Mouse (Mus musculus) hindbrain, embryonic 11.5 days (tissue): ENCODE results near the gene Pzp. TPM values are rescaled to one million over a fixed set of nuclear protein-coding genes. Genes with fewer than 3 reads are reported as not detected.

Experiments used
- ATAC-seq: fragments of 200-750 bp; cut with Nextera tagmentation; 2 replicates; pipeline ENCODE4 v1.8.0; 2017; ENCODE audit warnings: mild to moderate bottlenecking, moderate TSS enrichment, moderate library complexity; ENCODE audit not compliant: low FRiP score
- DNase-seq: peaks from one replicate; pipeline ENCODE4 v3.0.0-alpha.2; 2015; ENCODE audit warnings: low spot score
- H3K27ac ChIP-seq: fragments of 300-500 bp; sonication (generic); 2 replicates; pipeline ENCODE4 v1.5.1; 2014; ENCODE audit warnings: mild to moderate bottlenecking, low read depth, low read length
- H3K27me3 ChIP-seq: fragments of 300-500 bp; sonication (generic); 2 replicates; pipeline ENCODE4 v1.6.1; 2014; ENCODE audit warnings: mild to moderate bottlenecking, low read length, moderate library complexity, mixed read lengths; ENCODE audit not compliant: control insufficient read depth, insufficient read depth
- H3K36me3 ChIP-seq: fragments of 300-500 bp; sonication (generic); 2 replicates; pipeline ENCODE4 v1.6.1; 2014; ENCODE audit warnings: mild to moderate bottlenecking, low read length, moderate library complexity, mixed read lengths; ENCODE audit not compliant: control insufficient read depth, insufficient read depth
- H3K4me1 ChIP-seq: fragments of 300-500 bp; sonication (generic); replicated peaks from 2 replicates; pipeline ENCODE4 v1.6.1; 2014; ENCODE audit warnings: low read length, mixed read lengths; ENCODE audit not compliant: control insufficient read depth, insufficient read depth
- H3K4me2 ChIP-seq: fragments of 300-500 bp; sonication (generic); replicated peaks from 2 replicates; pipeline ENCODE4 v1.6.1; 2014; ENCODE audit warnings: mild to moderate bottlenecking, low read depth, low read length
- H3K4me3 ChIP-seq: fragments of 300-500 bp; sonication (generic); 2 replicates; pipeline ENCODE4 v1.5.1; 2014; ENCODE audit warnings: low read depth, low read length
- H3K9ac ChIP-seq: fragments of 300-500 bp; sonication (generic); 2 replicates; pipeline ENCODE4 v1.6.1; 2014; ENCODE audit warnings: low read depth, low read length
- H3K9me3 ChIP-seq: fragments of 300-500 bp; sonication (generic); 2 replicates; pipeline ENCODE4 v1.6.1; 2016; ENCODE audit warnings: low read length; ENCODE audit not compliant: control insufficient read depth
- WGBS: fragments of 180-500 bp; shearing (Covaris S2); extraction: QIAGEN DNeasy Blood & Tissue Kit; methylation state at CpG from one replicate; pipeline ENCODE4 v1.1.7; 2014; 5-methylcytosine and 5-hydroxymethylcytosine counted together
- polyA plus RNA-seq: library from polyadenylated mRNA; unstranded; fragments of >200 nt; fragmentation: Nextera tagmentation; extraction: Ambion mirVana; gene quantifications from 2 replicates; pipeline ENCODE4 v1.2.1, GENCODE M21; 2014

Gene Pzp
- polyA plus RNA-seq, 1 experiment from 2014 or later: not detected

- 77% methylated on average over 15 of the region's 15 CpGs for WGBS
- no peaks in the 10 kb centered on the region for H3K4me1 ChIP-seq
- H3K36me3 ChIP-seq: no peaks in the 10 kb centered on the region
- H3K27me3 ChIP-seq: no peaks in the 10 kb centered on the region
- H3K4me2 ChIP-seq: no peak overlapping the region
- no peak overlapping the region for H3K27ac ChIP-seq
- no peak for ATAC-seq
- DNase-seq: no peak
- no peaks in the 10 kb centered on the region for H3K9me3 ChIP-seq
- no peak overlapping the region for H3K9ac ChIP-seq
- H3K4me3 ChIP-seq: no peak overlapping the region
These were observed 31.7 kb downstream of the Pzp start for GRCm38 (mm10) chr6:128494646-128495331.

GRCm38 (mm10) chr6:128491916-128492315 is 34.6 kb downstream of the Pzp start:
- ATAC-seq (no peak), DNase-seq (no peak)
- WGBS: 87% methylated on average over 4 of the region's 4 CpGs
- Histone ChIP-seq H3K4me1 (no peaks in the 10 kb centered on the region), H3K9ac (no peak overlapping the region), H3K36me3 (no peaks in the 10 kb centered on the region), H3K27me3 (no peaks in the 10 kb centered on the region), H3K27ac (no peak overlapping the region), H3K4me2 (no peak overlapping the region), H3K4me3 (no peak overlapping the region), H3K9me3 (no peaks in the 10 kb centered on the region)

DNA sequence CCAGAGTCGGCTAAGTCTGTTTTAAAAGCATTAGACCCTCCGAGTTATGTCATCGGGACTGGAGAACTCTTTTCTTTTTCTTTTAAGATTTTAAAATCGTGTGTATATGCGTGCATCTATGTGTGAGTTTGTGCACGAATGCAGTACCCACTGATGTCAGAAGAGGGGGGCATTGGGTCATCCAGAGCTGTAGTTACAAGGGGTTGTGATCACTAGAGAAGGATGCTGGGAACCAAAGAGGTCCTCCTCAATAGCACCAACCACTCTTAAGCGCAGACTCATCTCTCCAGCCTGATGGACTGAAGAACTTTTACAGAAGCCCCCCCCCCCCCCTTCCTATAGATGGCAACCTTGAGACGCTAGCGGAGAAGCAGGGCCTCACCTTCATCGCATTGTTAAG is 36.4 kb downstream of the Pzp start:
- no peaks in the 10 kb centered on the region for H3K36me3 ChIP-seq
- H3K4me3 ChIP-seq: no peak overlapping the region
- DNase-seq: no peak
- no peak overlapping the region for H3K4me2 ChIP-seq
- no peaks in the 10 kb centered on the region for H3K4me1 ChIP-seq
- no peak overlapping the region for H3K27ac ChIP-seq
- H3K27me3 ChIP-seq: no peaks in the 10 kb centered on the region
- no peak overlapping the region for H3K9ac ChIP-seq
- ATAC-seq: no peak
- 89% methylated on average over 10 of the region's 10 CpGs for WGBS
- no peaks in the 10 kb centered on the region for H3K9me3 ChIP-seq

DNA sequence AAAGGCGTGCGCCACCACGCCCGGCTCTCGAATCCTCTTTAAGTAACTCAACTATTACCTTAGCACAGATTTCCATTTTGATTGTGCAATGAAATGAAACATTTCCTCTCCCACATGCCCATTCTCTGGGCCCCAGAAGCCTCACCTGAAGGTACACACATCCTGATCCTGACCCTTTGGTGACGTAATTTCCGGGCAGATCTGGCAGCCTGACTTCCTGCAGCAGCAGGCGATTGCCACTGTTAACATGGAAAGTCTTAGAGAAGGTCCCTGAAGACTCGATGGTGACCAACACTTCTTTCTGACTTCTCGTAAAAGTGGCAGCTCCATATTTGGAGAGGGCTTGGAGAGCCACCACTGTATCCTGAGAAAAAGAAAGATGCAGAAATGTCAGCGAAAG is 38.8 kb downstream of the Pzp start:
- Histone ChIP-seq H3K4me3 (no peak overlapping the region), H3K4me1 (no peaks in the 10 kb centered on the region), H3K27ac (no peak overlapping the region), H3K36me3 (no peaks in the 10 kb centered on the region), H3K27me3 (no peaks in the 10 kb centered on the region), H3K9me3 (no peaks in the 10 kb centered on the region), H3K9ac (no peak overlapping the region), H3K4me2 (no peak overlapping the region)
- ATAC-seq: no peak
- 90% methylated on average over 11 of the region's 11 CpGs for WGBS
- DNase-seq: no peak

- H3K4me2 ChIP-seq: no peak overlapping the region; the same call in 1 of the 2 replicates
- 26% methylated on average over 26 of the region's 26 CpGs for WGBS
- DNase-seq: peak; percentile 97
- no peaks in the 10 kb centered on the region for H3K27me3 ChIP-seq
- no peaks in the 10 kb centered on the region for H3K4me1 ChIP-seq
- H3K4me3 ChIP-seq: no peak overlapping the region
- ATAC-seq: peak; percentile 92
- H3K9ac ChIP-seq: no peak overlapping the region
- no peaks in the 10 kb centered on the region for H3K36me3 ChIP-seq
- no peaks in the 10 kb centered on the region for H3K9me3 ChIP-seq
- no peak overlapping the region for H3K27ac ChIP-seq
These were observed 46.8 kb downstream of the Pzp start for GRCm38 (mm10) chr6:128479463-128480454.

GRCm38 (mm10) chr6:128477495-128477894 is 49.0 kb downstream of the Pzp start:
- ATAC-seq (no peak), DNase-seq (no peak)
- Histone ChIP-seq H3K9me3 (no peaks in the 10 kb centered on the region), H3K27me3 (no peaks in the 10 kb centered on the region), H3K27ac (no peak overlapping the region), H3K4me1 (no peaks in the 10 kb centered on the region), H3K9ac (no peak overlapping the region), H3K4me3 (no peak overlapping the region), H3K36me3 (no peaks in the 10 kb centered on the region), H3K4me2 (no peak overlapping the region)
- 26% methylated on average over 4 of the region's 4 CpGs for WGBS

DNA sequence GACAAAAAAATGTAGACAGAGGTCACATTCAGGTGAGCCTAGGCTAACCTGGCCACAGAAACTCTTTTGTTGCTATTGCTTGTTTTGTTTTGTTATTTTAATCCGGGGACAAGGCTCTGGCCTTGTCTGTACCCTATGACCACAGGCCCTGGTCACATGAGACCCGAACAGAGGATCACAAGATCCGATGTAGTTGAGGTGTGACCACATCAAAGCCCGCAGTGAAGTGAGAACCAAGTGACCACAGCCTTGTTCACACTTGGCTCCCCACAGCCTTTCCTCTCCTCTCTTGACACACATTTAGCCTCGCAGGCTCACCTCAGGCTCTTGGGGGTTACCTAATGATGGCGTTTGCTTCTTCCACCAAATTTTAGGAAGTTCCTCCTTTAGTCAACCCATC is 52.4 kb downstream of the Pzp start:
- H3K4me3 ChIP-seq: no peak overlapping the region
- no peaks in the 10 kb centered on the region for H3K27me3 ChIP-seq
- no peaks in the 10 kb centered on the region for H3K4me1 ChIP-seq
- H3K36me3 ChIP-seq: no peaks in the 10 kb centered on the region
- no peak overlapping the region for H3K9ac ChIP-seq
- WGBS: 95% methylated on average over 6 of the region's 6 CpGs
- DNase-seq: no peak
- no peak overlapping the region for H3K4me2 ChIP-seq
- ATAC-seq: no peak
- H3K27ac ChIP-seq: no peak overlapping the region
- no peaks in the 10 kb centered on the region for H3K9me3 ChIP-seq

GRCm38 (mm10) chr6:128469451-128469850 is 57.1 kb downstream of the Pzp start:
- ATAC-seq (no peak; the same call in 1 of the 2 replicates), DNase-seq (peak; percentile 39)
- Histone ChIP-seq H3K27me3 (no peaks in the 10 kb centered on the region), H3K4me3 (no peak overlapping the region), H3K9ac (no peak overlapping the region), H3K36me3 (no peaks in the 10 kb centered on the region), H3K4me2 (no peak overlapping the region), H3K4me1 (no peaks in the 10 kb centered on the region), H3K27ac (no peak overlapping the region), H3K9me3 (no peaks in the 10 kb centered on the region)
- 10% methylated on average over 10 of the region's 12 CpGs for WGBS
